Mouse (Mus musculus) ES-E14 (cell line): ENCODE measurements around the gene Tacc3.

Experiments used
- CHD2 ChIP-seq: IDR thresholded peaks from 2 replicates; pipeline ENCODE4 v1.6.1; 2014; ENCODE audit warnings: mild to moderate bottlenecking, low read depth, low read length, inconsistent platforms
- HCFC1 ChIP-seq: IDR thresholded peaks from 2 replicates; pipeline ENCODE4 v1.6.1; 2012; ENCODE audit warnings: low read length, inconsistent platforms, borderline replicate concordance; ENCODE audit not compliant: insufficient read depth
- MAFK ChIP-seq: IDR thresholded peaks from 2 replicates; pipeline ENCODE4 v1.6.1; 2014; ENCODE audit warnings: mild to moderate bottlenecking, low read depth, low read length, inconsistent platforms; ENCODE audit not compliant: insufficient read depth
- ZC3H11A ChIP-seq: IDR thresholded peaks from 2 replicates; pipeline ENCODE4 v1.6.1; 2012; ENCODE audit warnings: low read depth, mild to moderate bottlenecking, inconsistent platforms, low read length, borderline replicate concordance

- TF ChIP-seq MAFK (no peak), ZC3H11A (no peak), CHD2 (no peak), HCFC1 (no peak)
Observed at GRCm38 (mm10) chr5:33688278-33689220, 30.6 kb downstream of the Tacc3 start.
